Mouse (Mus musculus) mouse trophoblast stem cell (cell line): Measurements from ENCODE around the gene Olfr175-ps1.

ENCODE experiments used
- in situ Hi-C, 2 experiments: fragments of 300-500 bp; cut with MseI, MboI; formaldehyde crosslinking; loops; 2 replicates in 1 of 2; 3 replicates in 1 of 2; pipeline ENCODE4 v1.15.1; 2025

Gene Olfr175-ps1

GRCm38 (mm10) chr16:58826732-58827319 is at the start of gene Olfr175-ps1:
TSS of gene Olfr175-ps1 (minus strand) at chr16:58826782.
- in situ Hi-C loops = no loop called here

DNA sequence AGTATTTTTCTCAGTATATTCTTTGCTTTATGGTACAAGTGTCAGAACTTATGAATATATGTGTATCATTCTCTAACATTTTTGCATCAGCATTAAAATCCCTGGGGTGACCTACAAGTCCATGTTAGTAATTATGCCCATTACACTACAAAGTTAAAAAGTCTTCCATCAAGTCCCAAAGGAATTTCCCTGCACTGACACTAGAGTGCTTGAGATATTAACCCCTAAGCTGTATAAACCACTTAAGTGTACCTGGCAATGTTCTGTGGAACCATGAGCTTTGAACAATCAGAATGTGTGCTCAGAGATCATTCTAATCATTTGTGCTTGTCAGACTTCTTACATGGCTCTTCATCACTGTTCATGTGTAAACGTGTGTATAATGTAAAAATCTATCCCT is 48.1 kb upstream of the Olfr175-ps1 start, which contains the start of gene Olfr177:
TSS of gene Olfr177 (minus strand) at position 101 of the 400 bp plus-strand sequence.
- in situ Hi-C loops = no loop called here

DNA sequence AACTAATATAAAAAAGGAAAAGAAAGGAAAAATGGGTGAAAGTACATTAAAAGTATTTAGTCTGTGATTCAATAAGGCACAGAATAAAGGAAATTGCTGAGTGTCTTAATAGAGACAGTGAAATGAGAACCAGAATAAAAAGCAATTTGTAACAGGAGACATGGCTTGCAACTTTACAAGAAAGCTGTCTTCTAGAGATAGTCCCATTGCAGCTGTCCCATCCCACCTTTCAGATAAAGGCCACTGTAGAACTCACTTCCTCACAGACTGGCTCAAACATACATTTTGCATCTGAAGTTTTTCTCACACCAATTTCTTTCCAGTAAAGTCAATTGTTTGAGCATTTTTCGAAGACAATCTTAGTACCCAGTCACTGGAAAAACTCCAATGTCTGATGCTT is 34.9 kb upstream of the Olfr175-ps1 start:
- in situ Hi-C loops = no loop called here

GRCm38 (mm10) chr16:58860032-58860737 is 33.6 kb upstream of the Olfr175-ps1 start:
- in situ Hi-C loops = no loop called here

DNA sequence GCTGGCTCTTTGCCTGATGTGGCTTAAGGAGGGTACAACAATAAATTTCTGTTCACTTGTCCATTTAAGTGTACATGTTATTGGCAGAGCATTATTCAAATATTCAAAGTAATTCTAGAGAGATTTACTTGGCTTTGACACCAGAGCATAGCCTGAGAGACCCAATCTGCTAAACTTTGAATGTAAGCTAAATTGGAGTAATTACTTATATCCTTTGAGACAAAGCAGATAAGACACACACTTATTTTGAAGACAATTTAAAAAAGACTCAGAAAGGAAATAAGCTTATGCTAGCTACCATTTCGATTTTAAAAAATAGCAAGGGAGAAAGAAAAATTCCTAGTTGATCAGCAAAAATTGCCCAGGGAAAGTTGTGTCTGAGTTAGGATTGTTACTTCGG is 26.4 kb downstream of the Olfr175-ps1 start, which contains the start of gene Olfr173:
TSS of gene Olfr173 (minus strand) at position 101 of the 400 bp plus-strand sequence.
- in situ Hi-C loops = no loop called here
